Mouse (Mus musculus) kidney, adult 9 months (tissue): ENCODE results near the gene Osbp2.

Source experiments
- DNase-seq: peaks from one replicate; pipeline ENCODE4 v3.0.0; 2022

The Osbp2 gene

DNA sequence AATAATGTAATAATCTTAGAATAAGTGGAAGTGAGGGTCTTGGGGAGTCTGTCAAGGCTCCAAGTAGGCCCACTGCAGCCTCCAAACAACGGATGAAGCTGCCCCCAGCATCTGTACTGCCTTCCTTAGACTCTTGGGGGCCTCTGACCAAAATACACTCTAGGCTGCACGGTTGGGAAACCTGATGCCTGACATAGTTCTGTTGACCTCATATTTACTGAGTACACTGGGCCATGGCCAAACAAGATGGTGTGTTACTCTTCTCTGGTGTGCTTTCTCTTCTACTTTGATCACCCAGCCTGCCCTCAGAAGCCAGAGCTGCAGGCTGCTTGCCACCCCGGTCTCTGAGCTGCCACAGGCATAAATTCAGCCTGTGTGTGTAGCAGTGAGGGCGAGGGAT, 108.4 kb downstream of the Osbp2 start:
- DNase-seq = no peak

DNA sequence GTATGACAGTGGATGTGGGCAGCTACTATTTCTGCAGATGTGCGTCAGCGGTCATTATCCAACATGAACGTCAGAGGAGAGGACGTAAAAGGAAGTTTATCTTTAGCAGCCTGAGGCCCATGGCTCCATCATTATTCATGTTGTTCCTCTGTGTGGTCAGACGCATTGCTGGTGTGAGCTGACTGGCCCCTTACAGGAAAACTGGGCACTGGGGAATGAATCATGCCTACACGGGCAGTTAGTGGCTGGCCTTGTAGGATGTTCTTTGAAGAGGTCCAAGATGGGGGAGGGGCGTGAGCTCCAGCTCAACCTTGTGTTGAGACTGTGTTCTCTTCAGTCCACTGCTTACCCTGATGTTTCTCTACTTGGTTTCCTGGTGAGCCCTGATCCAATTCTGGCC, 109.0 kb downstream of the Osbp2 start:
- no peak for DNase-seq

DNA sequence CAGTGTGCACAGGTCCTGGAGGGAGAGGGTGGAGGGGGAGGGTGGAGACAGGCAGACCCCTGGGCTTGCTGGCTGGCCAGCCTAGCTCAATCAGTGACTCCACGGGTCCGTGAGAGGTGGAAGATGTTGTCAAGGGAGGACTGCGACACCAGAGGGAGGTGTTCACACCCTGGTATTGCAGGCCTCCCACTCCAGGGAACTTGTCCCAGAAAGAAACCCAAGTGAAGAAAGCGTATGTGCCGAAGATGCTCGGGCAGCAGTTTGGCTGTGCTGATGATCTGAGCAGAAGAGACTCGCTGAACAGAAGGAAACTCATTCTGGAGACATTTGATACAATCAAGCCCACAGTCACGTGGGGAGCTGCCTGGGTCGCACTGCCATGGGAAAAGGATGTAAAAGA, 109.8 kb downstream of the Osbp2 start:
- no peak for DNase-seq

DNA sequence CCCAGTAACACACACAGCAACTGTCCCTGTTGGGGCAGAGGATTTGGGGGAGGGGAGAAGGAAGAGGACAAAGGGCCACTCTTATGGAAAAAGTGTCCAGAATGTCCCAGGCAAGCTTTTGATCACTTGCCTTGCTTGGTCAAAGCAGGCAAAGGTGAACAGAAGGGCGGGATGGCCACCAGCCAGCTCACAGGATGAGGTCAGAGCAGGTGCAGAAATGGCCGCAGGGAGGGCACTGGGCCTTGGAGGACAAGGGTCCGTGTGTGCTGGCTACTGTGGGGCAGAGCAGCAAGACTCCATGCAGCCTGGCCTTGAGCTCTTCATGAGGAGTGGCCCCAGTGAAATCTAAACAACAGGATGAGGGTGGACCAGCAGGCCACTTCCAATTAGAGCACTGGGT, 110.9 kb downstream of the Osbp2 start:
- peak; percentile 60 for DNase-seq

DNA sequence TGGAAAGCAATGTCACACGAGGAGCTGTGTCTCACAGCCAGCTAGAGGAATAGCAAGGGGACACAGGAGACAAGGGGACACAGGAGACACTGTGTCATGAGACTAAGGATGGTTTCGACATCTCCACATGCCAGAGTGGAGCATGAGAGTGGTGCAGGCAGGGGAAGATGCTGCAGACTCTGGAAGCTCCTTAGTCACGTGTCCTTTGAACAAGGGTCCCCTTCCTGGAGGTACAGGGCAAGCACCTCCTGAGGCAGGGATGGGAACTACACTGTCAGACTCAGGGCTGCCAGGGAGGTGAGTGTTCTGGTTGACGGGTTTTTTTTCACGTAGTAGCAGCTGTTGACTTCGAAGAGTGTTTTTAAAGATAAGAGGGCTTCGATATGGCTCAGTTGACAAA, 113.9 kb downstream of the Osbp2 start:
- no peak for DNase-seq

DNA sequence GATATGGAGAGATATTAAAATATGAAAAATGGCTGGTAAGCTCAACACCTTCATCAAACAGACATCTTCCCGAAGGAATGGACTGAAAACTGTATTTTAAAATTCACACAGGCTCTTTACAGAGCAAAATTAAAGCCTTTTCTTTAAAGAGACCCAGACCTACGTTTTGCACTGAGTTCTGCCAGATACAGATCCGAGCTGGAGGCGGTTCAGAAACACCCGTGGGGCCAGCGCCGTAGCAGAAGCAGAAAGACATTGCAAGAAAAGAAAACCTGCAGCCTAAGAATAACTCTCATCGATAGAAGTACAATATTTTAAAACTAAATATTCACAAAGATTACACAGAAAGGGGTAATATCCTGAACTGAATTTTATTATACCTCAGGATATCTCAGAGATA, 121.3 kb downstream of the Osbp2 start:
- DNase-seq = no peak

DNA sequence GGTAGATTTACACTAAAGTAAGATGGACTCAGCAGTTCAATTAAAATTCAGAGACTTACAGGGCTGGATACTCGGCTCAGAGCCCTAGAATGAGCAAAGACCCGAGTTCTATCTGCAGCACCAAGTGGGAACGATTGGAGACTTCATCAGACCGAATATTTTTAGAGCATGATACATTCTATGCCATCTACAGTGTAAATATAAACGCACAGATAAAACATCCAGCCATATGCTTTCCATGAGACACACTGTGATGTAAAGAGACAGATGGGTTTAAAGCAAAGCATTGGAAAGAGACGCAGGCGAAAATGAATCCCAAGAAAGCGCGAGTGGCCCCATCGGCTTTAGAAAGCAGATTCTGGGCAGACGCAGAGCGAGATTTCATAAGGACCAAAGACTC, 122.5 kb downstream of the Osbp2 start:
- no peak for DNase-seq

DNA sequence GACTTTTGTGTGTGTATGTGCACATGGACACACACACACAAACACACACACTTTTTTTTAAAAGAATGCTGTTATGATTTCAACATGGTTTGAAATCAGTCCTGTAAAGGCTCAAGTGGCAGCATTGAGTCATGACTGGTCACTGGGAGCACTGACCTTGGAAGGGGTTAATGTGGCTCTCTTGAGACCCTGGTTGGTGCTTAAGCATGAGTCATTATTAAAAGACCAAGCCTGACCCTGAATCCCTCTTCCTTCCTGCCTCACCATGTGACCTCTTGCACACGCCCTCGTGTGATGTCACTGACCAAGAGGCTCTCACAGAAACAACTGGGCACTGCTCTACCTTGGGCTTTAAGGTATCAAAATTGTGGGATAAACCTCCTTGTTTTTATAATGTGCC, 124.9 kb downstream of the Osbp2 start:
- DNase-seq = no peak

DNA sequence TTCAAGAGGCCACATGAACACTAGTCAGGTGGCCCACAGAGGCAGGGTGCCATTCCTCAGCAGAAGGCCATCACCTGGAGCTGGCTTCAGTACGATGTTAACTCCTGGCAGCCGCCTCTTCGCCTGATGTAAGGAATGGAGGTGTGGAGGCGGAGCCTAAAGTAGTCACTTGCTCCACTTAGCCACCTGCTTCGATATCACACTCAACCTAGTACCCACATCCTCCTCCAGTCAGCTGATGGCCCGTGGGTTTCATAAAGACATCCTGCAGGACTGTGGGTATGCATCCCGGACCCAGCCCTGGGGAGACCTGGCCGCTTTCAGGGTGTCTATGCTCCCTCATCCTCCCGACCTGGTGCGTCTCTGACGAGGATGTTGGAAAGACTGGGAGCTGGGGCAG, 128.0 kb downstream of the Osbp2 start:
- no peak for DNase-seq

DNA sequence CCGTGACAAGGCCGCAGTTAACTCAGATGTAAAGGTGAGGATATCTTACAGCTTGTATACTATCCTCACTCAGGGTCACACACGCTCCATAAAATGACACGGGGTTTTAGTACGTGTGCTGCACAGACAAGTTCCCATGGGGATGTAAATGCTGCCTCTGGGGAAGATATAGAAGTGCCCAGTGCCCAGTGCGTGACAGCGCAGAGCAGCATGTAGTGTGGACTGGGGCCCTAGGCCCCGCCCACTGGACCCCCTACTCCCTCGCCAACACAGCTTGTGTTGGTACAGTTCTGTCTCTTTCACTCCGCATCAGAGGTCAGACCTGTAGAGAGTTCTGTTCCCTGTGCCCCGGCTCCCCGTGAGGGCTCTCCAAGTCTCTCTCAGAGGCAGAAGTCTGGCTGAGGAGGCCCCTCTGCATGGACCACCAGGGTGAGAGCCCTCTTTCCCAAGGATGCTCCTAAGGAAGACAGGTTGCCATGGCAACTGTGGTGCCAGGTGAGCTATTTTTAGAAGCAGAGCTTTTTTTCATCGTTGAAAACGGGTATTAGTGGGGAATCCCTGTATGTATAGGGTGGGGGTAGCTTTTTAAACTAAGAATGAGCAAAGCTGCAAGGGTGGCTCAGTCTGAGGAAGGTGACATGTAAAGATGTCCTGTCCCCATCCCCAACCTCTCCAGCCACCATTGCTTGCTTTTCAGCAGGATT, 129.6 kb downstream of the Osbp2 start:
- DNase-seq = no peak

DNA sequence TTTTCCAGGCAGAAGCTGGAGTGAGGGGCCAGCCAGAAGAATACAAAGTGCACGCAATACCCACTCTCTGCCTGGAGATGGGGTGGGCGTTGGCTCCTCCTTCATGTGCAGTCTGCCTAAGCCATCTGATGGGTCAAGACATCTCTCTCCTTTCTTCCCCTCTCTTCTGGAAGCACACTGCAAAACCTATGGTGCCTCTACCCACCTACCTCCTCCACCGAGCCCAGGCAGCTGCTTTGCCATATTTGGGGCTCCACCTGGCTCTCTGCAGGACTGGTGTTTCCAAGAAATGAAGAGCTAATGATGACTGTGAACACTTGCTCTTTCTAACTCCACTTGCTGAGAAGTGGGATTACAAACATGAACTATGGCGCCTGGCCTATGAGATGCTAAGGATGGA, 132.2 kb downstream of the Osbp2 start:
- DNase-seq = no peak

DNA sequence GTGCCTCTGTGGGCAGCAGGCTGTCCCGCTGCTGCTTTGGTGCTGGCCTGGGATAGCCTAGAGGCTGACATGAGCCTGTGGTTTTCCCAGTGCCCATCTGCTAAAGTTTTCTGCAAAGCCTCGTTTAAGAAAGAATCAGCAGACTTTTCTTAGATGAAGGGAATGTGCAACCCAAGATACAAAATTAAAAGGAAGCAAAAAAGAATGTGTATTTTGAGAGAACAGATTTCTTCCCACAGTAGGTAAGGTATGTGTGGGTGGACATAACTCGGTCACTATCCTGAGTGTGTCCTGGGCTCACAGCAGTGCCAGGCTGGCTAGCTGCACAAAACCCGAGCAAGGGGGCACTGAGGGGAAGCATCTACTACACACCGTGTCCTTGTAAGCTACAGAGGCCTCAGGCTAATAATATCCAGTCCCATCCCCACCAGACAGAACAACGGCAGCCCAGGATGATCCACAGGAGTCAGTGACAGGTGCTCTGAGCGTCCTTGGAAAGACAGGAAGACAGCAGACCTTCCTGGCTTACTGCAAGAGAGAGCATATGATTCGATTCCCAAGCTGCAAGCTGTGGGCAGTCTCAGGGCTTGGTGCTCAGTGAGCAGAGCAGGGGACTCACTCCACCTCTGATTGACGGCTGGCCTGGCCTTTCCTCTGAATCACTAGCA, 136.1 kb downstream of the Osbp2 start:
- DNase-seq = no peak

DNA sequence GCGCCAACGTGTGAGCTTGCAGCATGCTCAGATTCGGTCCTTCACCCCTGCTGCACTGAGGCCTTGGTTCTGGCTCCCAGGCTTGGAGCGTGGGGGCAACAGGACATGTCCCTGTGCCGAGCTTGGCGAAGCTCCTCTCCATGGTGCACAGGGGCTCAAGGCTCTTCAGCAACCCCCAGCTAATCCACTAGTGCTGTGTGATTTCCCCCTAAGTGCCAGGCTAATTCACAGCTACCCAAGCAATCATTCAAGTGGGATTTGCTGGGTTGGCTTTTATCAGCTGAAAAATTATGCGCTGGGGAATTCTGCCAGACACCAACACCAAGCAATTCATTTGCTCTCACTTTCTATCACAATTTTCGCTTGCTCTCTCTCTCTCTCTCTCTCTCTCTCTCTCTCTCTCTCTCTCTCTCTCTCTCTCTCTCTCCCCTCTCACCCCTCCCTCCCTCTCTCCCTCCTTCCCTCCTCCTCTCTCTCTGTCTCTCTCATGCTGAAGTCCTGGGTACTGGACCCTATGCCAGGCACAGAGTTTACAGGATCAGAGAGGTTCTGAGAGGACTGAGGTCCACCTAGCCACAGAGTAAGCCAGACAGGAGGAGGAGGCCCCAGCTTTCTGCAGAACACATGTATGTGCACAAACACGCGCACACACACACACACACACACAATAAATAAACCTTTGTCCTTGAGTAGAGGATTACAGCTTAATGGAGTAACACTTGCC, 138.2 kb downstream of the Osbp2 start:
- no peak for DNase-seq

DNA sequence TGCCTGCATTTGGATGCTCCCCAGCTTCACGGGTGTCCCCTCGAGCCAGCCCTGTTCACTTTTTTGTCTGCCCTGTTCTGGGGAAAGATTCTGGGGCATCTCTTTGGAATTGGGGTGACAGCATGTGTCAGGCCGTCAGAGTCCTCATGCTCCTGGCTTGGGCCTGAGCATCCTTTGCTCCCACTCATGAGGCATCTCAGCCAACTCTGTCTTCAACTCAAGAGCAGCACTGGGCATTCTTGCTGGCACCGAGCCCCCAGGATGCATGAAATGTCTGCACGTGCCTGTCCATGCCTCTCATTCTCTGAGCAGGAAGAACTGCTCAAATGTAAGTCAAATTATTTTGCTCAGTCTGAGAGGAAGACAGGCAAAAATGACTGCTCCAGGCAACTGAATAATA, 139.0 kb downstream of the Osbp2 start:
- no peak for DNase-seq

DNA sequence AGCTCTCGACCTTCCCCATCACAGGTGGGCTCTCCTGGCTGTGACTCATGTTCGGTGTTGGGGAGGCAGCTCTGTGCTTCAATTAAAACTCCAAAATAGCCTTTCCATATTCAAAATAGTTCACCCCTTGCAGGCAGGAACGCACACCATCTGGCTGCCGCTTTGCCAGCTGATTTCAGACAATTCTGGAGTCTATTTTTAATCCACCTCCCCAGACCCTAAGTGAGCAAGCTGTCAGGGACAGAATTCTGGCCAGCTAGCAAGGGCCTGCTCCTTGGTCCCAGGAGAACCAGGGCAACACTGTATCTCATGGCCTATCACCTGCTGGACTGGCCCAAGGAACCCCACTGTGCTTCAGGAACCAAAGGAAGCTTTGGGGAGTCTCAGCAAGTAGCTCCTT, 139.8 kb downstream of the Osbp2 start:
- no peak for DNase-seq

DNA sequence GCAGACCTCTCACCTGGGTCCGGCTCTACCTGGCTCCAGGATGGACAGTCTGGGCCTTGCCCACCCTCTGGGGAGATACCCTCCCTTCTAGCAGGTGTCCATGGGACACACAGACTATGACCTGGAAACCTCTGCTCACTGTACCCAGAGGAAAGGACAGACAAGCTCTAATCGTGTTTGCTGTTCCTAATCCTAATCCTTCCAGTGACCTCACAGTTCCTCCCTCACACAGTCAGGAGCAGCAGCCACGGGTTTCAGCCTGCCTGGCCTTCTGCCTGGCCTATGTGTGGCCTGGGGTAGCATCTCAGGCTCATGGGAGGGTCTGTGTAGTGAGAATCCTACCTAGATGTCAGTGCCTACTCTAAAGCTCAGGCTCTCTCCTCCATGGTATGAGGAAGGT, 140.8 kb downstream of the Osbp2 start:
- DNase-seq = no peak

DNA sequence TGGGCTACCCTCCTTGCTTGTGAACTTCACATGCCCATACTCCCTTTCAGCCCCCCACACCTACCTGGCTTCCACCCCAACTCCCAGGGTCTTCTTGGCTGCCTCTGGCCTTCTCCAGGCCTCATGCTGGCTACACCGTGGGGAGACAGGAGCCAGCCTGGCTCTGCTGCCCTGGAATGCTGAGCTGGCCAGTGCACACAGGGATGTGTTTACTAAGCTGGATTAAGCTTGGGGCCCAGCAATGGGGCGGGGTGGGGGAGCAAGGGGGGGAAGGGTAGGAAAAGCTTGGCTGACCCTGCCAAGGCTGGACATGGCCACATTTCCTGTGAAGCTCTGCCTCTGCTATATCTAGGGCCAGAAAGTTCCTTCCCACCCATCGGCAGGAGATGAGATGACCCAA, 141.7 kb downstream of the Osbp2 start:
- no peak for DNase-seq

DNA sequence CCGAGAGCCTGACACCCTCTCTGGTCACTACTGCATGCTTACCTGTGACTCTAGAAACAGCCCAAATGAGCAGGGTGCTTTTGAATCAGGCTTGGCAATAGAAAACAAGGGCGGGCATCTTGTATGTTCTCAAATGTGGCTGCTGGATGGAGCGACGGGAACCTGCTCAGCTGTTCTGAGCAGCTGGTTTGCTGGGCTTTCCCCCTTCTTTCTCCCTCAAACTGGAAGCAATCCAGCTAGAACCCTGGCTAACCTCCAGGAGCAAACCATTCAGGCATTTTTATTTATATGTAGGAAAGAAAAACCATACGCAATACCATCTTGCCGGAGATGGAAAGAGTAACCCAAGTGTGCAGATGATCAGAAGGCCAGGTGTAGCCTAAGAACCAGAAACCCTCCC, 147.0 kb downstream of the Osbp2 start:
- no peak for DNase-seq

DNA sequence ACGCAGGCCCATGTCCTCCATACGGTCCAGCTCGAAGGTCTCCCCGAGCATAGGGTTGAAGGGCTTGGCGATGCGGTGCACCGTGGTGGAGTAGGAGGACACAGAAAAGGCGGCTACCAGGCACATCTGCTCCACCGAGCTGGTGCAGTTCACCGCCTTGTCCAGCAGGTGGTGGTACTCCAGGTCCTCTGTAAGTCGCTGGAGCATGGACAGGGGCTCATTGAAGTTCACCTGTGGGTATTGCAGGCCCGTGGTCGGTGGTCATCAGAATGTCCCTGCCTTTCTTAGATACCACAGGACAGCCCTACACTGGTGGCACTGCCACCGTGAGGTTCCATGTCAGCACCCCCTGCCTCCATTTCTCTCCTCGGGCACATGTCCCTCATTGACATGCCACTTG, 149.2 kb downstream of the Osbp2 start:
- DNase-seq = peak; percentile 69

DNA sequence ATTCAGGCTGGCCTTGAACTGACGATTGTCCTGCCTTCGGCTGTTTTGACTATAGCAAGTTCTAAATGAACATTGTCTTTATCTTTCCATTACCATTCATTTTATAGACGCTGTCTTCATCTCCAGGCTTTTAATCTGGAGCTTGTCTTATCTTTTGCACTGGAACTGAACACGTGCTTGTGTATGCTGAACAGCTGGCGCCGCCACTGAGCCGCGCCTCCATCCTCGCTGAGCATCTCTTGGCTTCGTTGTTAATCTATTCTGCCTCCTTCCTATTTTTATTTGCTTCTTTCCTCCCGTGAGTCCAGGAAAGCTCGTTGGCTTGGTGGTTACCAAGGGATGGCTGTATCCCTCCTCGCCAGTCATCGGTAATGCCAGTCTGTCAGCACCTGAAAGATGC, 153.5 kb downstream of the Osbp2 start:
- no peak for DNase-seq

DNA sequence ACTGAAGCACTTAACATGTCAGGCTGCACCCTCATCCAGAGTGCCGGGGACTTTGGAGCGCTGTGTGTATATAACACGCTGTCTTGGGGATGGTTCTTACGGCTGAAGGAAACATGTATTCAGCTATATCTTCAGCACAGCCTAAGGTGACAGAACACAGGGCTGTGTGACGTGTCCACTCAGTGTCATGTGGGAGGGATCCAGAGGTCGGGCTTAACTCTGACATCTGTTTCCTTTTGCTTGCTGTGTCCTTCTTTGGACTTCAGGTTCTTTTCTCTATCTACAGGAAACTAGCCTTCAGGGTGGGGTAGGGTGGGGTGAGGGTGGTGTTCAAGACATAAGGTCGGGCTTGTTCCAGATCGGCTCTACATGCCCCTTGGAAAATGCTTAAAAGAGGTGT, 156.6 kb downstream of the Osbp2 start:
- no peak for DNase-seq

DNA sequence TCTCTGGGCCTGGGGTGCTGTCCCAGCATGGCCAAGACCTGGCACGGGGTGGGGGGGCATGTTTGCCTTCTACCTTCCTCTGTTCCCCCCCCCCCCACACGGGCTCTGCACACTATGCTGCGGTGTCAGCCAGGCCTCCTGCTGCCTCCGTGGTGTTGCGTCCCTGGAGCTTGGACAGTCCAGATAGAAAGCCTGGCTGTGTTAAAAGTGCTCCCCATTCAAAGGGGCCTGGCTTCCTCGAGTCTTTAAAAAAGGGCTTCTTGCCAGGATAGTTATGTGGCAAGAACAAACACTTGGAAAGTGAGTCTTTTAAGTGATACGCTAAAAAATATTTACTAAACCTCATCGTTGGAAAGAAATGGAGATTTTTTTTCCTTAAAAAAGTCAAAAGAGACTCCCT, 159.3 kb downstream of the Osbp2 start:
- no peak for DNase-seq

DNA sequence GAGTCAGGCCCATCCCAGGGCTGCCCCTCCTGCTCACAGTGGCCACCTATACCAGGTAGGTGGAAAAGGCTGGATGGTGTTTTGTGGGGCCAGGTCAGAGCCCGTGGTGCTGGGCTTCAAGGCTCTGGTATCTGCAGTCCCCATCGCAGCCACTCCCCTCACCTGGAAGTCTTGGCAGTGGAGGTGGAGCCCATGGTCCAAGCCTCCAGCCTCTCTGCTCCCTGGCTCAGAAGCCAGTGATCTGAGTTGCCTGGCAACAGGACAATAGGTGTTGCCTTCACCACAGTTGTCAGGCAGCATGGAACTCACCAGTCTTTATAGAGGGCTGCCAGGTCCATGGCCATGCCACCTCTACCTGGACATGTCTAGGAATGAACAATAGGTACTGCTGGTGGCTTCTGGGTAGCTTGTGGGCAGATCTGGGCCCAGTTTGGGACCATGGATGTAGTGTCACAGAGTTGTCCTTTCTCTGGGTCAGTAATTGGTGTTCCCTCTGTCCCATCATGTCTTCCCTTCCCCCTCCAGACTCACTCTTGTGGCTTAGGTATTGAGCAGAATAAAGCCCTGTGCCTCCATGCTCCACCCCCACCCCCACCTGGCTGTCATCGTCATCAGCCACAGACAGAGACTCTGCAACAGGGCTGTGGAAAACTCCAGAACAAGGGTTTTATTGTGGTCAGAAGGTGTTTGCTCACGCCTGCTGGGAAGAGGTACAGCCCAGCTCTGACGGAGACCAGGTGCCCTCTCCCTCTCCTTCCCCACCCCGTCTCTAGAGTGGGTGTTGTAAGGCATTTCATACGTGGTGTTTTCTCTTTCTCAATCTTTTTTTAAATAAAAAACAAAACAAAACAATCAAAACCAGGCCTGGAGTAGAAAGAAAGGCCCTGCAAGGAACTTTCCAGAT, 160.4 kb downstream of the Osbp2 start:
- DNase-seq = no peak
